Mouse (Mus musculus): ENCODE measurements around the gene Klhl22. TPM values are rescaled to one million over a fixed set of nuclear protein-coding genes. Genes with fewer than 3 reads are reported as not detected.

Gene Klhl22
- polyA plus RNA-seq, 2 experiments: 87.2 to 124 TPM

- Histone ChIP-seq H3K27ac (replicated peaks; ENCODE audit: low read depth, low read length) (no peak overlapping the region), H3K36me3 (ENCODE audit: control insufficient read depth, insufficient read depth, low read length) (no peaks in the 10 kb centered on the region), H3K27me3 (ENCODE audit: control insufficient read depth, insufficient read depth, low read length) (no peaks in the 10 kb centered on the region), H3K9me3 (ENCODE audit: control insufficient read depth, low read length) (no peaks in the 10 kb centered on the region), H3K9ac (ENCODE audit: low read depth, low read length, severe bottlenecking) (no peak overlapping the region), H3K4me2 (replicated peaks; ENCODE audit: low read depth, low read length, severe bottlenecking) (peak overlapping the region; percentile 90; the same call in 1 of the 2 replicates), H3K4me1 (ENCODE audit: control insufficient read depth, insufficient read depth, low read length) (peaks cover 11% of the 10 kb centered on the region), H3K4me3 (replicated peaks; ENCODE audit: low read length) (peak overlapping the region; percentile 86)
- DNase-seq (ENCODE audit: low spot score) (no peak), ATAC-seq (ENCODE audit: low FRiP score, low read depth) (no peak)
- 92% methylated on average over 1 of the region's 1 CpGs for WGBS
- no peak for TF ChIP-seq POLR2A (IDR thresholded peaks at IDR 0.05; ENCODE audit: borderline replicate concordance, extremely low read depth, insufficient read depth, insufficient read length)
These were observed 36.1 kb upstream of the Klhl22 start for GRCm38 (mm10) chr16:17723325-17723626.

- Histone ChIP-seq H3K36me3 (ENCODE audit: control insufficient read depth, insufficient read depth, low read length) (no peaks in the 10 kb centered on the region), H3K9ac (ENCODE audit: low read depth, low read length, severe bottlenecking) (no peak overlapping the region), H3K4me1 (ENCODE audit: control insufficient read depth, insufficient read depth, low read length) (peaks cover 11% of the 10 kb centered on the region), H3K27me3 (ENCODE audit: control insufficient read depth, insufficient read depth, low read length) (no peaks in the 10 kb centered on the region), H3K9me3 (ENCODE audit: control insufficient read depth, low read length) (no peaks in the 10 kb centered on the region), H3K4me2 (replicated peaks; ENCODE audit: low read depth, low read length, severe bottlenecking) (no peak overlapping the region), H3K4me3 (replicated peaks; ENCODE audit: low read length) (no peak overlapping the region), H3K27ac (replicated peaks; ENCODE audit: low read depth, low read length) (no peak overlapping the region)
- no peak for DNase-seq (ENCODE audit: low spot score)
- 94% methylated on average over 3 of the region's 3 CpGs for WGBS
- no peak for TF ChIP-seq POLR2A (IDR thresholded peaks at IDR 0.05; ENCODE audit: borderline replicate concordance, extremely low read depth, insufficient read depth, insufficient read length)
- ATAC-seq (ENCODE audit: low FRiP score, low read depth): no peak
These were observed 35.0 kb upstream of the Klhl22 start for GRCm38 (mm10) chr16:17724448-17724847.

GRCm38 (mm10) chr16:17727179-17727861 lies 32.1 kb upstream of the Klhl22 start:
- no peak for TF ChIP-seq POLR2A (IDR thresholded peaks at IDR 0.05; ENCODE audit: borderline replicate concordance, extremely low read depth, insufficient read depth, insufficient read length)
- WGBS: 15% methylated on average over 5 of the region's 5 CpGs
- no peak overlapping the region for H3K27ac ChIP-seq (replicated peaks; ENCODE audit: low read depth, low read length)
- peak overlapping the region; percentile 8; the same call in 1 of the 2 replicates for H3K4me2 ChIP-seq (replicated peaks; ENCODE audit: low read depth, low read length, severe bottlenecking)
- no peaks in the 10 kb centered on the region for H3K9me3 ChIP-seq (ENCODE audit: control insufficient read depth, low read length)
- ATAC-seq (ENCODE audit: low FRiP score, low read depth) (peak; percentile 46; the same call in 1 of the 2 replicates), DNase-seq (ENCODE audit: low spot score) (peak; percentile 70)
- H3K36me3 ChIP-seq (ENCODE audit: control insufficient read depth, insufficient read depth, low read length): no peaks in the 10 kb centered on the region
- H3K27me3 ChIP-seq (ENCODE audit: control insufficient read depth, insufficient read depth, low read length): no peaks in the 10 kb centered on the region
- 0 out of 2 replicates have a peak, but pooled peaks cover 2% of the 10 kb centered on the region for H3K4me1 ChIP-seq (ENCODE audit: control insufficient read depth, insufficient read depth, low read length)
- H3K4me3 ChIP-seq (replicated peaks; ENCODE audit: low read length): no peak overlapping the region
- H3K9ac ChIP-seq (ENCODE audit: low read depth, low read length, severe bottlenecking): no peak overlapping the region

- Histone ChIP-seq H3K27ac (replicated peaks; ENCODE audit: low read depth, low read length) (no peak overlapping the region), H3K4me3 (replicated peaks; ENCODE audit: low read length) (no peak overlapping the region), H3K4me1 (ENCODE audit: control insufficient read depth, insufficient read depth, low read length) (0 out of 2 replicates have a peak, but pooled peaks cover 2% of the 10 kb centered on the region), H3K9me3 (ENCODE audit: control insufficient read depth, low read length) (no peaks in the 10 kb centered on the region), H3K27me3 (ENCODE audit: control insufficient read depth, insufficient read depth, low read length) (no peaks in the 10 kb centered on the region), H3K9ac (ENCODE audit: low read depth, low read length, severe bottlenecking) (no peak overlapping the region), H3K36me3 (ENCODE audit: control insufficient read depth, insufficient read depth, low read length) (no peaks in the 10 kb centered on the region), H3K4me2 (replicated peaks; ENCODE audit: low read depth, low read length, severe bottlenecking) (no peak overlapping the region)
- ATAC-seq (ENCODE audit: low FRiP score, low read depth) (no peak), DNase-seq (ENCODE audit: low spot score) (no peak)
- TF ChIP-seq POLR2A (IDR thresholded peaks at IDR 0.05; ENCODE audit: borderline replicate concordance, extremely low read depth, insufficient read depth, insufficient read length): no peak
These were observed 29.4 kb upstream of the Klhl22 start for GRCm38 (mm10) chr16:17729974-17730373.

GRCm38 (mm10) chr16:17732021-17732420 lies 27.4 kb upstream of the Klhl22 start:
- Histone ChIP-seq H3K27ac (replicated peaks; ENCODE audit: low read depth, low read length) (no peak overlapping the region), H3K4me3 (replicated peaks; ENCODE audit: low read length) (no peak overlapping the region), H3K27me3 (ENCODE audit: control insufficient read depth, insufficient read depth, low read length) (no peaks in the 10 kb centered on the region), H3K9ac (ENCODE audit: low read depth, low read length, severe bottlenecking) (no peak overlapping the region), H3K4me1 (ENCODE audit: control insufficient read depth, insufficient read depth, low read length) (no peaks in the 10 kb centered on the region), H3K4me2 (replicated peaks; ENCODE audit: low read depth, low read length, severe bottlenecking) (no peak overlapping the region), H3K36me3 (ENCODE audit: control insufficient read depth, insufficient read depth, low read length) (no peaks in the 10 kb centered on the region), H3K9me3 (ENCODE audit: control insufficient read depth, low read length) (no peaks in the 10 kb centered on the region)
- ATAC-seq (ENCODE audit: low FRiP score, low read depth) (no peak), DNase-seq (ENCODE audit: low spot score) (no peak)
- no peak for TF ChIP-seq POLR2A (IDR thresholded peaks at IDR 0.05; ENCODE audit: borderline replicate concordance, extremely low read depth, insufficient read depth, insufficient read length)
- WGBS: 39% methylated on average over 3 of the region's 3 CpGs
